Mouse (Mus musculus): ENCODE results near the gene Galnt12.

- no peak for TF ChIP-seq GATA2 (IDR thresholded peaks at IDR 0.05; ENCODE audit: borderline replicate concordance, low read depth, low read length)
- no peak for TF ChIP-seq CTCF (IDR thresholded peaks at IDR 0.05; ENCODE audit: low read depth, low read length)
- TF ChIP-seq GATA1 (IDR thresholded peaks at IDR 0.05; ENCODE audit: borderline replicate concordance, low read length) = no peak
- TF ChIP-seq POLR2AphosphoS5 (IDR thresholded peaks at IDR 0.05; ENCODE audit: insufficient replicate concordance, low read depth, low read length) = no peak
Measured at GRCm38 (mm10) chr4:47146561-47146960, 54.9 kb downstream of the Galnt12 start.
